Mouse (Mus musculus) ZHBTc4 (cell line): Measurements from ENCODE around the gene Top3b.
"Not testable (repeated sequence)": the region's sequence is repeated elsewhere in the genome, so short reads cannot be mapped to it uniquely, and the experiment has no call there.

Experiments
- DNase-seq: peaks from one replicate; pipeline ENCODE4 v3.0.0-alpha.2; 2011; ENCODE audit warnings: low read depth, low spot score

Top3b gene

DNA sequence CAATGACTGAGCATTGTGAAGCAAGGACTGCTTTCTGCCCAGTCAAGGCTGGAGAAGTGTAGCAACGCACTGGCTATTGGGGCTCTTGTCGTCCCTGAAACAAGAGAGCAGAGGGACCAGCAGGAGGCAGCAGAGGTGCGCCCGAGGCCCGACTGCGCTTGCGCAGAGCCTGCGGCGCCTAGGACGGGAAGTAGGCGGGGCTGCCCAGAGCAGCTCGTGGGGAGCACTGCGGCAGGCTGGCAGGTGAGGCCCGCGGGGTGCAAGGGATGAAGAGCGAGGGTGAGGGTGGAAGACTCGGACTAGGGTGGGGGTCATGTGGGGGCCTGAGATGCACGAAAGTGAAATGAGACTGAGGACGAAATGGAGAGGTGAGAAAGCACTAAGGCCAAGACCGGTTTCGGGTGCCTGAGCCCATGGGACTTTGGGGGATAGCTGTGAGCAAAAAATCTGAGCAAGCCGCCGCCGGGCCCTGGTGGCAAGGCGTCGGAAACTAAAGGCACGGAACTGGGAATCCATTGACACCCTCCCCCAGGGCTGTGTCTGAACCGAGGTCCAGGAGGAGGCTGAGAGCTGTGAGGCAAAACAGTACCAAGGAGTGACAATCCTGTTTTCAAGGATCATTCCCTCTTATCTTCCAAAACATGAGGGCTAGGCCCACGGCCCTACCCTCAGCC lies 26.0 kb downstream of the Top3b start, which contains the start of gene Ppm1f:
Gene Ppm1f, plus strand, starts transcription at position 88 of the 674 bp plus-strand sequence.
- peak; percentile 97 for DNase-seq

DNA sequence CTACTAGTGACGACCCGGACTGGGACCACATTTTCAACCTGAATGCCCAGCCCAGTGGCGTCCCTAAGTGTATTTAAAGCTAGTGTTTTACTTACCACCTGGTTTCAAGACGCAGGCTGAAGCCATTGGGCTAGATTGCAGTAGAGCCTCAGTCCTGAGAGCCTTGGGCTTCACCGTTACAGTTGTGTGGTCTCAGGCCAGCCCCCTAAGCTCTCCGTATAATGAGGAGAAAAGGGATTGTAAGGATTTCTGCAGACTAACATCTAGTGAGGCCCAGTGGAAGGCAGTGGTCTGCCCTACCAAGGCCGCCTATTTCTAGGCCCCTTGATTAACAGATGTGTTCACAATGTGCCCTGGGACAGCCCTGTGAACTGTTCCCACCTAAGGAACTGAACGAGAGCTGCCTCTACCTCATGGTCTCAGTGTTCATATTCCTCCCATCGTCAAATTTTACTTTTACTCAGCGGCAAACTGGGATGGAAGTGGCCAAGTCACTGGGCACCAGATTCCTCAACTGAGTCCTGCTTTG lies 26.6 kb downstream of the Top3b start:
- DNase-seq: no peak

DNA sequence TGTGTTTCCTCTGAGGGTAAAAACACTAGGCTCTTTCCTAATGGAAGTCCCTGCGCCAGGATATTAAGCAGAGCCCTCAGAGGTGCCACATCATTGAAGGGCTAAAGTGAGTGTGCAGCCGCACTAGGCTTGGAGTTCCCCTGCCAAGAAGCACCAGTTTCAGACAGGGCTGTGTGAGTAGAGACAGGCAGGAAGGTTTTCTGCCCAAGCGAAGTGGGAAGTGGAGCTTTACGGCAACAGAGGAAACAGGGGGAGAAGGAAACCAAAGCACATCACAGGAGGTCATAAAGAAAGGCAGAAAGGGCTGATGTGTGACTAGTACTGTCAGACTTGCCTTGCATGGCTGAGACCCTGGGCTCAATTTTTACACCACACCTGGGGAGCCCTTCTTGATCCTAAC lies 31.8 kb downstream of the Top3b start:
- no peak for DNase-seq

DNA sequence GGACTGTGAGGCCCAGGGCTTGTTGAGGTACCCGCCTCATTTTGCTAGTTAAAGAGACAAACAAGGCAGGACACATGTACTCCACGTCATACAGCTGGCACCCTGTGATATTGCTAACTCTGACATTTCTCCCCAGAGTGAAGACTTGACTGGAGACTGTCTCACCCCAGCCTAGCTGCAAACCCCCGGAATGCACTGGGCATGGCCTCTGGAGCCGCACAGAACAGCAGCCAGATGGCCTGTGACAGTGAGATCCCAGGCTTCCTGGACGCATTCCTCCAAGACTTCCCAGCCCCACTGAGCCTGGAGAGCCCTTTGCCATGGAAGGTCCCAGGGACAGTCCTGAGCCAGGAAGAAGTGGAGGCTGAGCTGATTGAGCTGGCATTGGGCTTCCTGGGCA lies 32.7 kb downstream of the Top3b start:
- no peak for DNase-seq

DNA sequence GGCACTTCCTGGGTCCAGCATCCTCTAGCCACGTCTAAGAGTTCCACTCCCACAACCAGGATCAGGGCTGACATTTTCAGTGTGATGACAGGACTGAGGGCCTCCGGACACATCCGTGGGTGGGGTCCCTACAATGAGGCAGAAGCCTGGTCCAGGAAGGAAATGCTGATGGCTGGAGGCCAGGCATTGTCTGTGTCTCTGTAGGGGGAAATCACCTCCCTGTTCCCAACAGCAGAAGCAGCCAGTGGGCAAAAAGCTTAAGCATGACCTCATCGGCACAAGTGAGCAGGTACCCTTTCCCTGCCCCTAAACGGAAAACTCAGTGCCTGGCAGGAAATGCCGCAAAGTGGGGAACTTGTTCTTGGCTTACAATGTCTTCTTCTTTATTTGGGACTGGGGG lies 37.3 kb downstream of the Top3b start:
- peak; percentile 72 for DNase-seq

DNA sequence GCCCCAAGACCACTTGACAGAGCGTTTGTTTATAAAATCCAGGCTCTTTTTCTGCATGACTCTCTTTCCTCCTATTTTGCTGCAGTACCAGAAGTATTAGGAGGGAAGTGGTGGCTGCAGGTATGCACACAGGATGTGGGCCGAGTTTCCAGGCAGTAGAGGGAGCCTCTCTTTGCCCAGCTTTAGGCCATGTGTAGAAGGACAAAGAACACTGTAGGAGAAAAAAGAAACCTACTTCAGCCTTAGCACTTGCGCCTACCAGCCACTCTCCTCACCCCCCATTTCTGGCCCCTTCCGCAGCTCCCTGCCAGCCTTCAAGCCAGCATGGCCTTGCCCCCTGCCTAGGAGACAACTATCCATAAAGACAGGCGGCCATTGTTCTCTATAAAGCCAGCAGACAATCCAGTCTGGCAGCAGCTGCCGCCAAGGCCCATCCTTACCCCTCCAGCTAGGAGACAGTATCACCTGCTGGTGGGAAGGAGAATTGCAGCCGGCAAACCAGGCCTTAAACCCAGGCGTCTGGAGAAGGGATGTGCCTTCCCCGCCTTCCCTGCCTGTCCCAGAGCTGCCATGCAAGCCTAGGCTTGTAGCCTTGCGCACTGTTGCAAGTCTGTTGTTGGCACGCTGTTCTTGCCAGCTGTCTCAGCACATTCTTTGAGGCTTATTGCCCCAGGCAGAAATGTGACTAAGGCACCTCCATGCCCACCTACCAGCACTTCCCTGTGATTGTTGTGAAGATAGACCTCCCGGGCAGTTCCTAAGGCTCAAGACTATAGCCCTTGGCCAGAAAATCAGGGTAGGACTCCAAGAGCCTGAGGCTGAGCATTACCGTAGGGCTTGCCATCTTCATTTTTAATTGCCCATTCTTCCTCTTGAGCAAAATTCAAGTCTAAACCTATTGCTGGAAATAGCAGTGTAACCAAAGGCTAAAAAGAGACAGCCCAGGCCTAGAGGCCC lies 41.4 kb downstream of the Top3b start:
- peak; percentile 96 for DNase-seq

DNA sequence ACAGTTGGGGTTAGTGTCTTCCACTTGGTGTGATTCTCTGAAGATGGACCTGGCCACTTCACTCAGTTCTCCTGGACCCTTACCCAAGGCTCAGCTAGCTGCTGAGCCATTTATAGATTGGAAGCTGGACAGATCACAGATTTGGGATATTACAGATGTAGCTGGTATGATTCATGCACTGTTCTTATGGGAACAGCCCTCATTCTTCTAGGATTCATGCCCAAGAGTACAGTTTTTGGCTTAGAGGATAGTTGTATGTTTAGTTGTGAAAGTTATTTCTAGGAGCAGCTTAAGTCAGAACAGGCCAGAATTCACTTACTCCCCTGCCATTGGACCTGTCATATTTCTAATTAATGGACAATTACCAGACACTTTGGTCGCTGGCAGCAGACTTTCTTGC lies 42.9 kb downstream of the Top3b start:
- no peak for DNase-seq

DNA sequence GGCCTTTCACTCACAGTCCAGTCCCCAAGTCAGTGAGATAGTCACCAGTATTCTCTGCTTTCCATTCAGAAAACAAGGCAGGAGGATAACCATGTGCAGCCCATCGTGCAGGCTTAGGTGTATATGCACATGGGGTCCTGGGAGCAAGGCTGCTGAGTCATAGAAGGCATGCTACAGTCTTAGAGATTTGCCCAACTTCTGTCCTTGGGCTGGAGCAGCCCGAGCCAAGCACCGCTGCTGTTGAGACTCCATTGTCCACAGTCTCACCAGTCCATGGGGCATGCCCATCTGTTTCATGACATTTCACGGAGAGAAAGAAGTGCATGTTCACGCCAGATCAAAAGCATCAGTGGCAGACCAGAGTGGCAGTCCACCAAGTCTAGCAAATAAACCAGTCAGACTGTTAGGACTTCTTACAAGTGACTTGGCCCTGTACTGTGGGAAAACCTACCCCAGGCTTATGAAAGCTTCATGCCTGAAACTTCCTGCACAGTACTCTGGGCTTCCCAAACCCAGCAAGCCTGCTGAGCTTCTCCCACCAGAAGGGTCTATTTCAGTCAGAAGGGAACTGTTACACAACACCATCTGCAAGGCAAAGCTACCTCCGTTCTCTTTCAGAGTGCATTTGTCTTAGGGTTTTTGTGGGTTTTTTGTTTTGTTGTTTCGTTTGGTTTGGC lies 48.0 kb downstream of the Top3b start:
- DNase-seq: no peak

DNA sequence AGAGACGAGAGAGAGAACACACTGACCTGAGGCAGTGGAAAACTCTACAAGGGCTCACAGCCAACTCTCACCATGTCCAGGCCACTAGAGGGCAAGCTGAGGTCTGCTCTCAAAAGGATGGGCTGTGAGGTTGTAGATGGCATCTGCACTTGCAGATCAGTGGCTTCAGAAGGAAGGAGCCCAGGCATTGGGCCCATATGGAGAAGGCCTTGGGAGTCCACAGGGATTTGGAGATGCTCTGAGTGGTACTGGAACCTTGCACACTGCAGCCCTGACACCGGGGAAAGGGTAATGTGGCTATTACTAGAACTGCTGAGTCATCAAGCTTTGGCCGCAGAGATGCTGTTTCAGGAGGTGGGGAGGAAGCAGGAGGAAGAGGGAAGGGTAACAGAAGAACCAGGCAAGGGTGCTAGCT lies 50.5 kb downstream of the Top3b start:
- peak; percentile 46 for DNase-seq

DNA sequence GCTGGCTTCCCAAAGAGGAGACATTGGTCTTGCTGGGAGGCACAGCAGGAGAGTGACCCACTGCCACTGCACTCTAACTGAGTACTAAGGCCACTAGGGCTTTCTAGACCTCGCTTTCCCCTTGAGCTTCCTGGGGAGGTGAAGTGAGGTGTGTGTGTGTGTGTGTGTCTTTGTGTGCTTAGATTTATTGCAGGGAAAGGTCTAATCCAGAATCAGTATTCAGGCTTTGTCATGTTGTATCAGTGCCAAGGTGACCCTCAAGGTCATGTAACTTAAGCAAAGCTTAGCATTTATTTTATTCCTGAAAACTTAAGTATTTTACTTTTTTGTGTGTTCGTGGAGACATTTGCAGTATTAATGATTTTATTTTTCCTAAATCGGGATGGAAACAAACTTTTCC lies 53.9 kb downstream of the Top3b start:
- DNase-seq: no peak

DNA sequence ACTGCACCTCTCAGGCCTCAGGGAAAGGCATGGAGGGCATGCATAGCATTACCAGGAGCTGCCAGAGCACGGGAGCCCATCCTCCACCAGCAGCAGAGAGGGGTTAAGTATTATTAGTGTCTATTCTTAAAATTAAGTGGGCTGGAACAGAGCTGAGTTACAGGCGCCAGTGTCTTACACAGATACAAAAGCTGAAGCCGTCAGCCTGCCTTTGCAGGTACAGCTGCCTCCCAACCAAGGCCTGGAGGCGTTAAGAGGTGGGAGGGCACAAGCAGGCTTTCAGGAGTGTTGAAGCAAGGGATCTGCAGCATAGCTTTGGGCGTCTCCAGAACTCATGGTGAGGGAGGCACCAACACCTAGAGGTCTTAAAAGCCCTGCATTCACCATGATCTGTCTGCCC lies 56.0 kb downstream of the Top3b start:
- no peak for DNase-seq

DNA sequence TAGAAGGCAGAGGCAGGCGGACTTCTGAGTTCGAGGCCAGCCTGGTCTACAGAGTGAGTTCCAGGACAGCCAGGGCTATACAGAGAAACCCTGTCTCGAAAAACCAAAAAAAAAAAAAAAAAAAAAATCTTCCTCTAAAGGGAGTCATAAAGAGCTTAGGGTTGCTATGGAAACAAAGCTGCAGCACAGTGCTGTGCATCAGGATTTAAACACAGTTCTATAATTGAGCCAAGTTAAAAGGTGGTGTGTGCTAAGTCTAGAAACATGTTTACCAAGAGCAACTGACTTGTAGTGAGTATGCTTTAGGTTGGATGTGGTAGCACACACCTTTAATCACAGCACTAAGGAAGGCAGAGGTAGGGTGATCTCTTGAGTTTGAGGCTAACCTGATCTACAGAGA lies 58.4 kb downstream of the Top3b start:
- not testable (repeated sequence) for DNase-seq

DNA sequence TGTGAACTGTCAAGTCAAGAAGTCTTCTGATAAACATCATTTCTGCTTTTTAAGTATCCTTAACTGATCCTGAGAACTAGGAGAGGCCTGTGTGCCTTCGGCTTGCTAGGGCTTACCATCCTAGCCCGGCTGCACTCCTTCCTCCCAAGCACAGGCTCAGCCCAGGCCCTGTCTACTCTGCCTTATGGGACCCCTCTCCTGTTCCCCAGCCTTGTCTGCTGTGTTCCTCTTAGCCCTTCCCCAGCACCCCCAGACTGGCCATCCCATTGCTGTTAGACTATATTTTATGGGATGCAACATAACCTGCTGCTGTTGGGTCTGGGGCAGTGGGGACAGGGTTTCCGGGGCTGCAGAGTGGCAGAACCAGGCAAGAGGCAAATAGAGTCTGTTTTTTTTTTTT lies 59.8 kb downstream of the Top3b start:
- no peak for DNase-seq

DNA sequence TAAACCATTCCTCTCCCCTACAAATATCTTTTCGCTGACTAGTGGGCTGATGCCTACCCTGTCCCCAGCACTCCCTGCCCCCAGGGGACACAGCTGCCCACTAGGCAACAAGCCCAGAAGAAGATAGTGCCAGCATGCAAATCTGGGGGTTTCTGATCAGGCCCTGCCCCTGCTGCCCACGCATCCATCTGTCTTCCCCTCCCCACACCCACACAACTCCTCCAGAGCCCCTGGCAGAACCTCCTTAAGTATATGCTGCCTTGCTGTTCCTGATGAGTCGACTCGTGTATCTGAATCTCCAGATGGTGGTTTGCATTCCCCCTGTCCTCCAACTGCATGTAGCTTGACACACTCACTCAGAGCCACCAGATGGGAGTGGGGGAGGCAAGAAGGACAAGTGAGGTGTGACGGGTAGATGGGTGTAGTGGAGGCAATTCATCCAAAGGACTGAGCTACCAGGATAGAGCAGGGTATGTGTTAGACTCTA lies 60.3 kb downstream of the Top3b start:
- no peak for DNase-seq

DNA sequence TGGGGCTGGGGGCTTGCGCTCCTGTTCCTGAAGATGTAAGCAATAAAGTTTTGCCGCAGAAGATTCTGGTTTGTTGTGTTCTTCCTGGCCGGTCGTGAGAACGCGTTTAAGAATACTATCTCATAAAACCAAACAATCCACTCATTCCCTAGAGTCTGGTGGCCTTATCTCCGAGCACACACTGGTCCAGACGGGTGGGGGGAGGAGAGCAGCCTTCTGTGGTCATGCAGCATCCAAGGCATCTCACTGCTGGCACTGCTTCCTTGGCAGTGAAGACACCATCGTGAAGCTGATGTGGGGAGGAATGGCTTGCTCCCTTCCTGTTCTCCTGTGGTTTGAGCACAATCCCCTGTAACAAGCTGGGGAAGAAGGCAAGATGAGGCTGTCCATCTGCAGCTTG lies 69.0 kb downstream of the Top3b start:
- no peak for DNase-seq

DNA sequence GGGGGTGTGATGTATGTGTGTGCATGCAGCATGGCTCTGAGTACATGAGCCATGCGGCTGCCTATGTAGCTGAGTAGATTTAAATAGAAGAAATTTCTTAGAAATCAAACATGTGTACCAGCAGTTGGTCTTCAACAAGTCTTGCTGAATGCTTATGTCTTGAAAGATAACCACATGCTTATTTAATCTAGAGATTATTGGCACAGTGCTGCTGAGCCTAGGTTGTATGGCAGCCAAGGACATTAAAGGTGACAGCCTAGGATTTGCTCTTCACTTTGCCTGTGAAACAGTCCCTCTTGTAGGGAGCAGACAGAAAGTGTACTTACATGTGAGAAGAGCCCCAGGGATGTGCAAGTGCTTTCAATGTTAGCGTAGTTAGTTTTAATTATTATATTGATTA lies 70.5 kb downstream of the Top3b start:
- DNase-seq: no peak
